Mouse (Mus musculus) testis, adult 2 months (tissue): ENCODE measurements around the gene Col17a1.

Experiments
- CTCF ChIP-seq: fragments of 200-500 bp; IDR thresholded peaks from 2 replicates; pipeline ENCODE4 v1.5.1; 2012; ENCODE audit warnings: low read depth, mild to moderate bottlenecking, inconsistent platforms, low read length, moderate library complexity; ENCODE audit not compliant: control insufficient read depth, insufficient read depth, insufficient replicate concordance
- POLR2A ChIP-seq: fragments of 200-500 bp; IDR thresholded peaks from 2 replicates; pipeline ENCODE4 v1.6.1; 2012; ENCODE audit warnings: low read depth, mild to moderate bottlenecking, inconsistent platforms, low read length, moderate library complexity; ENCODE audit not compliant: control insufficient read depth

GRCm38 (mm10) chr19:47689592-47689991, 2.3 kb downstream of the Col17a1 start:
- TF ChIP-seq POLR2A (no peak), CTCF (no peak)
